Mouse (Mus musculus) heart, adult 2 months (tissue): ENCODE data around the gene Rnf208. TPM values are rescaled to one million over a fixed set of nuclear protein-coding genes. Genes with fewer than 3 reads are reported as not detected.

Experiments
- DNase-seq, 2 experiments: peaks; one replicate each; pipeline ENCODE4 v3.0.0; 2021
- H3K27ac ChIP-seq: fragments of 200-600 bp; 2 replicates; pipeline ENCODE4 v1.8.1; 2022
- H3K27me3 ChIP-seq: fragments of 200-500 bp; 2 replicates; pipeline ENCODE4 v1.6.1; 2012; ENCODE audit warnings: mild to moderate bottlenecking, low read length, inconsistent platforms, mixed read lengths; ENCODE audit not compliant: control insufficient read depth, insufficient read depth
- H3K36me3 ChIP-seq: fragments of 200-500 bp; 2 replicates; pipeline ENCODE4 v1.6.1; 2012; ENCODE audit warnings: low read length, inconsistent platforms; ENCODE audit not compliant: control insufficient read depth, insufficient read depth
- H3K4me1 ChIP-seq: fragments of 200-500 bp; 2 replicates; pipeline ENCODE4 v1.6.1; 2011; ENCODE audit warnings: low read length; ENCODE audit not compliant: control insufficient read depth, insufficient read depth
- H3K4me3 ChIP-seq: fragments of 200-600 bp; 2 replicates; pipeline ENCODE4 v1.8.1; 2022
- H3K79me2 ChIP-seq: fragments of 200-500 bp; replicated peaks from 2 replicates; pipeline ENCODE4 v1.6.1; 2012; ENCODE audit warnings: mild to moderate bottlenecking, inconsistent platforms, low read length, moderate library complexity, mixed read lengths; ENCODE audit not compliant: control insufficient read depth, insufficient read depth
- H3K9ac ChIP-seq: fragments of 200-500 bp; 2 replicates; pipeline ENCODE4 v1.6.1; 2012; ENCODE audit warnings: low read depth, mild to moderate bottlenecking, control low read depth, inconsistent platforms, low read length, mixed read lengths
- CTCF ChIP-seq: fragments of 200-600 bp; IDR thresholded peaks from 2 replicates; pipeline ENCODE4 v1.8.1; 2022; ENCODE audit warnings: antibody characterized with exemption, mild to moderate bottlenecking, moderate library complexity
- EP300 ChIP-seq: fragments of 200-500 bp; IDR thresholded peaks from 2 replicates; pipeline ENCODE4 v1.6.1; 2011; ENCODE audit warnings: low read depth, low read length, control low read depth; ENCODE audit not compliant: insufficient read depth
- POLR2A ChIP-seq: fragments of 200-500 bp; IDR thresholded peaks from 2 replicates; pipeline ENCODE4 v1.6.1; 2011; ENCODE audit warnings: mild to moderate bottlenecking, low read depth, low read length, control low read depth; ENCODE audit not compliant: insufficient read depth
- WGBS: fragments of 180-500 bp; shearing (Covaris S2); methylation state at CpG from one replicate; pipeline ENCODE4 v1.1.7; 2018; 5-methylcytosine and 5-hydroxymethylcytosine counted together
- intact Hi-C: fragments of 180-260 bp; cut with DNase I; formaldehyde crosslinking; loops from one replicate; pipeline ENCODE4 v1.15.1; 2025
- polyA plus RNA-seq: library from polyadenylated mRNA; depleted of rRNA; stranded (reverse); fragments of >200 nt; gene quantifications from 2 replicates; pipeline ENCODE4 v1.2.3, GENCODE M21; 2012
- total RNA-seq, 2 experiments: library from RNA; stranded (reverse); gene quantifications; 2 replicates each; pipeline ENCODE4 v1.2.3; 2021

Rnf208 gene
- total and polyA plus RNA-seq, 3 experiments = 0.47 to 2.4 (median 0.61) TPM

GRCm38 (mm10) chr2:25221331-25221772, 20.7 kb upstream of the Rnf208 start:
- Histone ChIP-seq H3K27ac (no peak overlapping the region), H3K79me2 (no peaks in the 10 kb centered on the region), H3K4me1 (0 out of 2 replicates have a peak, but pooled peaks cover 1% of the 10 kb centered on the region), H3K27me3 (no peaks in the 10 kb centered on the region), H3K36me3 (peaks cover 3% of the 10 kb centered on the region; the same call in 1 of the 2 replicates), H3K4me3 (no peak overlapping the region), H3K9ac (no peak overlapping the region)
- intact Hi-C loops = no loop called here
- DNase-seq = no peak
- TF ChIP-seq CTCF (no peak), POLR2A (peak; percentile 37; the same call in 1 of the 2 replicates)
- WGBS = 65% methylated on average over 5 of the region's 5 CpGs

- DNase-seq = peak; percentile 85 to 91
- intact Hi-C loops = loop anchor here (1.0 kb wide), 1 partner anchor 13 kb away; the partner anchor contains the start of gene Nelfb
- Histone ChIP-seq H3K27me3 (no peaks in the 10 kb centered on the region), H3K27ac (peak overlapping the region; percentile 98), H3K9ac (peak overlapping the region; percentile 90), H3K4me1 (peaks cover 4% of the 10 kb centered on the region), H3K4me3 (peak overlapping the region; percentile 85), H3K36me3 (peaks cover 3% of the 10 kb centered on the region; the same call in 1 of the 2 replicates), H3K79me2 (no peaks in the 10 kb centered on the region)
- WGBS = under 1% methylated on average over 53 of the region's 53 CpGs
- TF ChIP-seq POLR2A = no peak
- TF ChIP-seq CTCF = no peak
- TF ChIP-seq EP300 = no peak
Measured at GRCm38 (mm10) chr2:25223681-25224491, 18.2 kb upstream of the Rnf208 start.

GRCm38 (mm10) chr2:25224492-25224765, 17.6 kb upstream of the Rnf208 start, which contains the start of gene Tubb4b:
Tubb4b (minus strand) TSS chr2:25224702.
- Histone ChIP-seq H3K9ac (peak within 1 kb of the TSS; percentile 90), H3K27me3 (no peaks in the 10 kb centered on the region), H3K27ac (peak within 1 kb of the TSS; percentile 98), H3K4me1 (peaks cover 5% of the 10 kb centered on the region), H3K36me3 (peaks cover 3% of the 10 kb centered on the region; the same call in 1 of the 2 replicates), H3K4me3 (peak within 1 kb of the TSS; percentile 85), H3K79me2 (no peaks in the 10 kb centered on the region)
- intact Hi-C loops = loop anchor here (1.0 kb wide), 1 partner anchor 13 kb away; the partner anchor contains the start of gene Nelfb
- peak; percentile 79; the same call in 1 of the 2 replicates for TF ChIP-seq EP300
- peak; percentile 100 for TF ChIP-seq POLR2A
- TF ChIP-seq CTCF = peak; percentile 37
- DNase-seq = no peak
- under 1% methylated on average over 17 of the region's 17 CpGs for WGBS

GRCm38 (mm10) chr2:25224766-25225752, 17.0 kb upstream of the Rnf208 start:
- H3K36me3 ChIP-seq = peaks cover 3% of the 10 kb centered on the region; the same call in 1 of the 2 replicates
- TF ChIP-seq EP300 (0 out of 2 replicates have a peak, but pooled peaks have one; percentile 33), POLR2A (peak; percentile 60; the same call in 1 of the 2 replicates), CTCF (peak; percentile 6; the same call in 1 of the 2 replicates)
- DNase-seq = peak; percentile 93 to 99

GRCm38 (mm10) chr2:25225811-25226379, 16.2 kb upstream of the Rnf208 start:
- TF ChIP-seq CTCF (no peak), POLR2A (no peak), EP300 (no peak)
- Histone ChIP-seq H3K79me2 (no peaks in the 10 kb centered on the region), H3K27me3 (no peaks in the 10 kb centered on the region), H3K4me3 (peak overlapping the region; percentile 58; the same call in 1 of the 2 replicates), H3K9ac (no peak overlapping the region), H3K27ac (peak overlapping the region; percentile 95), H3K4me1 (peaks cover 5% of the 10 kb centered on the region), H3K36me3 (peaks cover 3% of the 10 kb centered on the region; the same call in 1 of the 2 replicates)
- intact Hi-C loops = loop anchor here (1.0 to 5.0 kb wide), 2 partner anchors 30 to 46 kb away; partner anchors contain the start of genes Anapc2, Ssna1 and Tor4a
- DNase-seq = no peak
- WGBS = 80% methylated on average over 8 of the region's 8 CpGs

More at GRCm38 (mm10) chr2:25224766-25225752, 17.0 kb upstream of the Rnf208 start:
- Histone ChIP-seq H3K9ac (peak overlapping the region; percentile 74), H3K79me2 (no peaks in the 10 kb centered on the region), H3K27ac (peak overlapping the region; percentile 95), H3K4me1 (peaks cover 5% of the 10 kb centered on the region), H3K27me3 (no peaks in the 10 kb centered on the region), H3K4me3 (peak overlapping the region; percentile 58)
- intact Hi-C loops = loop anchor here (1.0 to 5.0 kb wide), 3 partner anchors 14 to 47 kb away; partner anchors contain the start of genes Anapc2, Nelfb, Ssna1 and Tor4a
- WGBS = 2% methylated on average over 41 of the region's 41 CpGs
